Mouse (Mus musculus) heart, adult 18-20 months (tissue): ENCODE results near the gene Bpifa1. TPM values are rescaled to one million over a fixed set of nuclear protein-coding genes. Genes with fewer than 3 reads are reported as not detected.
"Not testable (repeated sequence)": the region's sequence is repeated elsewhere in the genome, so short reads cannot be mapped to it uniquely, and the experiment has no call there.

ENCODE experiments used
- DNase-seq, 2 experiments: peaks; one replicate each; pipeline ENCODE4 v3.0.0; 2021 to 2022; ENCODE audit warnings: mixed read lengths in 1 of 2
- long read RNA-seq, 2 experiments: library from polyadenylated mRNA; stranded (forward); transcript quantifications; one replicate each; pipeline ENCODE4 v2.0.0; 2021
- total RNA-seq, 2 experiments: library from RNA; stranded (reverse); gene quantifications; 2 replicates each; pipeline ENCODE4 v1.2.3; 2021

Gene Bpifa1
- 100 to 1,000 TPM in 1 of 2 experiments, under 1 TPM in 1; 0.72 to 404 TPM for total RNA-seq
- long read RNA-seq, experiment 1: 0 reads
- long read RNA-seq, experiment 2, transcript Bpifa1-201 (9 exons, 1,106 nt): major isoform, 273 of 294 reads
- long read RNA-seq, experiment 2, partial matches to known transcripts: 17 of 294 reads
- long read RNA-seq, experiment 2, other reads (novel, unspliced or antisense): 4 of 294 reads

- no peak for DNase-seq
Observed at GRCm38 (mm10) chr2:154142580-154142979, at the start of gene Bpifa1. Bpifa1 (plus strand) TSS chr2:154142880.

GRCm38 (mm10) chr2:154097734-154098133 is 44.9 kb upstream of the Bpifa1 start:
- no peak for DNase-seq

GRCm38 (mm10) chr2:154117381-154117780 is 25.3 kb upstream of the Bpifa1 start:
- DNase-seq: no peak

GRCm38 (mm10) chr2:154130120-154130519 is 12.6 kb upstream of the Bpifa1 start, which contains the start of gene Bpifa3:
Bpifa3 (plus strand) TSS chr2:154130336.
- DNase-seq: no peak

- DNase-seq: no peak
Observed at GRCm38 (mm10) chr2:154143735-154144134, 1.1 kb downstream of the Bpifa1 start.

- DNase-seq: no peak
Observed at GRCm38 (mm10) chr2:154147496-154147895, 4.8 kb downstream of the Bpifa1 start.

- peak in 1 of 2 experiments; percentile 21 for DNase-seq
Observed at GRCm38 (mm10) chr2:154158433-154158832, 15.8 kb downstream of the Bpifa1 start.

GRCm38 (mm10) chr2:154162307-154162706 is 19.6 kb downstream of the Bpifa1 start, which contains the start of gene Bpifa5:
Bpifa5 (plus strand) TSS chr2:154162607.
- no peak for DNase-seq

- no peak for DNase-seq
Observed at GRCm38 (mm10) chr2:154163306-154163705, 20.6 kb downstream of the Bpifa1 start.

- no peak for DNase-seq
Observed at GRCm38 (mm10) chr2:154169172-154169571, 26.5 kb downstream of the Bpifa1 start.

GRCm38 (mm10) chr2:154171621-154172020 is 28.9 kb downstream of the Bpifa1 start:
- DNase-seq: no peak

GRCm38 (mm10) chr2:154173313-154173712 is 30.6 kb downstream of the Bpifa1 start:
- peak in 1 of 2 experiments; percentile 51 for DNase-seq

GRCm38 (mm10) chr2:154181900-154182299 is 39.2 kb downstream of the Bpifa1 start:
- DNase-seq: not testable (repeated sequence)

GRCm38 (mm10) chr2:154183061-154183460 is 40.4 kb downstream of the Bpifa1 start:
- DNase-seq: not testable (repeated sequence)

- no peak for DNase-seq
Observed at GRCm38 (mm10) chr2:154185319-154185718, 42.6 kb downstream of the Bpifa1 start.

GRCm38 (mm10) chr2:154185748-154186147 is 43.1 kb downstream of the Bpifa1 start:
- no peak for DNase-seq

GRCm38 (mm10) chr2:154187468-154187867 is 44.8 kb downstream of the Bpifa1 start:
- no peak for DNase-seq

GRCm38 (mm10) chr2:154189877-154190434 is 47.3 kb downstream of the Bpifa1 start:
- DNase-seq: no peak

GRCm38 (mm10) chr2:154190546-154191258 is 48.0 kb downstream of the Bpifa1 start, which contains the start of gene Bpifb1:
Bpifb1 (plus strand) TSS chr2:154190818.
- DNase-seq: no peak

- DNase-seq: peak in 1 of 2 experiments; percentile 32
Observed at GRCm38 (mm10) chr2:154192141-154192540, 49.5 kb downstream of the Bpifa1 start.

GRCm38 (mm10) chr2:154193071-154193470 is 50.4 kb downstream of the Bpifa1 start:
- DNase-seq: no peak

- DNase-seq: peak in 1 of 2 experiments; percentile 13
Observed at GRCm38 (mm10) chr2:154193994-154194504, 51.4 kb downstream of the Bpifa1 start.

- no peak for DNase-seq
Observed at GRCm38 (mm10) chr2:154197036-154197435, 54.4 kb downstream of the Bpifa1 start.
